Mouse (Mus musculus): Measurements from ENCODE around the gene Olfr1123.
"Not testable (repeated sequence)": the region's sequence is repeated elsewhere in the genome, so short reads cannot be mapped to it uniquely, and the experiment has no call there.

The Olfr1123 gene

DNA sequence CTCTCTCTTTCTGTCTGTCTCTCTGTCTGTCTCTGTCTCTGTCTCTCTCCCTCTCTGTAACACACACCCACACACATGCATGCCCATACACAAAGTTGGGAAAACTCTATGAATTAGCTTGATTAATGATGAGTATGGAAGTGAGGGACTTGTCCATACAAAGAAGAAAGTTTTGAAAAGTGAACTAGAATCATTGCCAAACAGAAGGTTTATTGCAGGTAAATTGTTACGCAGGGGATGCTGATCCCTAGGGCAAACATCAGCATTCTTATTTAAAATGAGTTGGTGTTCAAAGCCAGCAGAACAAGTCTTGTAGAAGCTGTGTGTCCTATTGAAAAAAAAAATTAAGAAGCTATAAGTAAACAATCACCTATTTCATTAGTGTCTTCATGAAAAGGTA lies at the start of gene Olfr1123:
TSS of gene Olfr1123 (plus strand) at position 301 of the 400 bp plus-strand sequence.
- no peak for DNase-seq

DNA sequence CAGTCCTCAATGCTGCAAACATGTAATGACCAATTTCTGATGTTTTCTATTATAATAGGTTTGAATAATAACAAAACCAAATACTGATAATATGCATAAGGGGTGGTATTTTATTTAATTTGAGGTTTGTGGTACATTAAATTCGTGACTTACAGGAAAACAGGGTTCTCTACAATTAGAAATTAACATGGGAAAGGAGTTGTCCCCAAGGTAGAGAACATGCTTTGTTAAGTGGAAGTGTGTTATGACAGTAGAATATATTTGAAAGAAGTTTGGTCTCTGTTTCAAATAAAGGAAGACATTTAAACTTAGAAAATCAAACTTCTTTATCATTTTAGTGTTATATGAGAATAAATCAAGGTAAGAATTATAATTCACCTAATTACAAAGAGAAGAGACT lies 46.8 kb upstream of the Olfr1123 start, which contains the start of gene Olfr1121:
TSS of gene Olfr1121 (plus strand) at position 301 of the 400 bp plus-strand sequence.
- DNase-seq: no peak

DNA sequence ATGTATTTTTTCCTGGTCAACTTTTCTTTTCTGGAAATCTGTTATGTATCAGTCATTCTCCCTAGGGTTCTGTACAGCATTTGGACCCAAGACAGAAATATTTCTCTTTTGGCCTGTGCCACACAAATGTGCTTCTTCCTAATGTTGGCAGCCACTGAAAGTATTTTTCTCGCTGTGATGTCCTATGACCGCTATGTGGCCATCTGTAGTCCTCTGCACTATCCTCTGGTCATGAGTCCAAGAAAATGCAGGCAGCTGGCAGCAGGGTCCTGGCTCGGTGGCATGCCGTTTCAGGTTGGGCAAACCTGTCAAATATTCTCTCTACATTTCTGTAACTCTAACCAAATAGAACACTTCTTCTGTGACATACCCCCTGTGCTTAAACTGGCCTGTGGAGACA lies 44.7 kb upstream of the Olfr1123 start:
- no peak for DNase-seq

DNA sequence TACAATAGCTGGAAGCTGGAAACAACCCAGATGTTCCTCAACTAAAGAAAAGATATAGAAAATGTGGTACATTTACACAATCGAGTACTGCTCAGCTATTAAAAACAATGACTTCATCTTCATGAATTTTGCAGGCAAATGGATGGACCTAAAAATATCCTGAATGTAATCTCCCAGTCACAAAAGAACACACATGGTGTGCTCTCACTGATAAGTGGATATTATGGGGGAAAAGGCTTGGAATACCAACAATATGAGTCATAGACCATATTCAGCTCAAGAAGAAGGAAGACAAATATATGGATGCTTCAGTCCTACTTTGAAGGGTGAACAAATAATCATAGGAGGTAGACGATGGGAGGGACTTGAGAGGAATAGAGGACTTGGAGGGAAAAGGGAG lies 32.5 kb upstream of the Olfr1123 start:
- no peak for DNase-seq

DNA sequence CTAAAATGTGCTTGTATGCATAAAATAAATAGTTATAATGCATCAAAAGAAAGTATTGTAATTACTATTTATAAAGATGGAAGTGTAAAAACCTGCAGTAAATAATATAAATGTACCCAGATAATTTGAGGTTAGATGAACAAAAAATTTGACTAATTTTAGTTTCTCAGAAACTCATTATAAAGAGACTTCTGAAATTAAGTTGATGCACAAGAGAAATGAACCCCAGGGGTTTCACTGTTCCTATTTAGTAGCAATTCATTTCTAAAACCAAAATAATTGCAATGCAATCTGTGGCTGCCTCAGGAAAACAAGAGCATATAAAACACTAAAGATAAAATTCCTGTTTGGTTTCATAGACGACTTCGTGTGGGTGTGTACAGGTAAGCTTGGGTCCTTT lies 30.9 kb upstream of the Olfr1123 start, which contains the start of gene Olfr1122:
TSS of gene Olfr1122 (plus strand) at position 301 of the 400 bp plus-strand sequence.
- DNase-seq: no peak

DNA sequence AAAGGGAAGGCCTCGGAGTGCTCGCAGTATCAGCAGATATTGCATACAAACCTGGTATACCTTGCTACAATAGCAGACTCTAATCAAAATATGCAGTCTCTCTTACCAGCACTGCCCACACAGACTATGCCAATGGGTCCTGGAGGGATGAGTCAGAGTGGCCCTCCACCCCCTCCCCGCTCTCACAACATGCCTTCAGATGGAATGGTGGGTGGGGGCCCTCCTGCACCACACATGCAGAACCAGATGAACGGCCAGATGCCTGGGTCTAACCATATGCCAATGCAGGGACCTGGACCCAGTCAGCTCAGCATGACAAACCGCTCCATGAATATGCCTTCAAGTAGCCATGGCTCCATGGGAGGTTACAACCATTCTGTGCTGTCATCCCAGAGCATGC lies 22.8 kb upstream of the Olfr1123 start:
- not testable (repeated sequence) for DNase-seq

DNA sequence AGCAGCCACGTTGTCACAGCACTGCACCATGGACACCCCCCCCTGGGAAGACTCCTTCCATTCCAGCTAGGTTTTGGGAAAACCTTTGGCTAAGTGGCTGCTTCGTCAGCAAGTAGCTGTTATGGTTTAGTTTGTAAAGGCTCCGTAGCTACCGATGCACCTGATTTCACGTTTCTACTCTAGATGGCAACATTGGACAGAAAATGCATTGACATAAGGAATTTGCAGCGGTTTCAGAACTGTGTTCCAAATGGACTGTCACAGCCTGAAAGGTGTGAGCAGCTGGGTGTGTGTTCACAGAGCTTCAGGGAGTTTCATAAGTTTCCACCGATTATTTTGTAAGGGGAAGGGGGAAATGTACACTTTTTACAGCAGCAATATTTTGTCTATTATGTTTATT lies 21.7 kb upstream of the Olfr1123 start:
- not testable (repeated sequence) for DNase-seq

DNA sequence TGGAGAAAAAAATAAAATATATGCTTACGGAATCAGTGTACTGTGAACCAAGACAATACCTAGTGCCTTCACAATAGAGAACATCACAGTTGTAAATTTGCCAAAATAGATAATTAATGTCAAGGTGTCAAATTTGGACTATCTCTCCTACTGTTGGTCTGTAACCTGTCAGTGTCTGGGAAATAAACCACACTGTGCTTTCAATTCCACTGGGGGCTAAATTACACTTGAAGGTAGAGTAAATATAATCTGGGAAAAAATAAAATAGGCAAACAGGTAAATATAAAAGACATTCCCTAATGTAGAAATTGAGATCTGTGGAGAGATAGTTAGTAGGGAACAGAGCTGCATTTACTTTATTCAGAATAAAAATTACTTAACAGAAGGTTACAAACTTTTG lies 13.5 kb downstream of the Olfr1123 start, which contains the start of gene Olfr1124:
TSS of gene Olfr1124 (plus strand) at position 301 of the 400 bp plus-strand sequence.
- no peak for DNase-seq

DNA sequence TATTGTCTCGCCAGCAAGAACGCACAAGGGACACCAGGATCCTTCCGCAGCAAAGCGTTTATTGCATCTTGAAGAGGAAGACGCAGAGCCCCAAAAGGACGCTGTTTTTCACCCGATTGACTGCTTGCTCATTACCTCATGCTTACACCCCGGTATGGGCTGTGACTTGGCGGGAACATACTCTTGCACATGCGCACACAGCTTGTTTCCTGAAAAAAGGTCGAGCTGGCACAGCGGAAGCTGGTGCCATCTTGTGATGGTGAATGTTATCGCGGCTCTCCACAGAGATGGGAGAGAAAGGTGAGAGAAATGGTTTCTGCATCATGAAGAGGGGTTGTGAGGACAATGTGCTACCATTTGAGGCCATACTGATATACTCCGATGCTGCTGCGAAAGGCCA lies 21.3 kb downstream of the Olfr1123 start:
- DNase-seq: no peak

DNA sequence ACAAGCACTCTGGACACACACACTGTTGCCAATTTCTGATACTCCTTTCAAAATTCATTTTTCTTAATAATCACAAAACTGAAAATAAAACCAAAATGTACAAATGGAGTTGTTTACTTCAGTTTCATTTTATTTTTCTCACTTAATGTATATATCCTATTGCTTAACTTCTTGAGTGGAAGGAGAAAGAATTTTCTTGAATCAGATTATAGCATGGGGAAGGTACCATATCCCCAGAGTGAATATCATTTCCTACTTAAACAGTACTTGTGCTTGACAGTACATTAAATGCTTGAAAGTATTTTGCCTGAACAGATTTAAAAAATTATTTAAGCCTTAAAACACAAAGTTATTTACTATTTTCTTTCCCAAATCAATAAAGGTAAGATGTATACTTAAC lies 37.2 kb downstream of the Olfr1123 start, which contains the start of gene Olfr1126:
TSS of gene Olfr1126 (plus strand) at position 301 of the 400 bp plus-strand sequence.
- DNase-seq: no peak

DNA sequence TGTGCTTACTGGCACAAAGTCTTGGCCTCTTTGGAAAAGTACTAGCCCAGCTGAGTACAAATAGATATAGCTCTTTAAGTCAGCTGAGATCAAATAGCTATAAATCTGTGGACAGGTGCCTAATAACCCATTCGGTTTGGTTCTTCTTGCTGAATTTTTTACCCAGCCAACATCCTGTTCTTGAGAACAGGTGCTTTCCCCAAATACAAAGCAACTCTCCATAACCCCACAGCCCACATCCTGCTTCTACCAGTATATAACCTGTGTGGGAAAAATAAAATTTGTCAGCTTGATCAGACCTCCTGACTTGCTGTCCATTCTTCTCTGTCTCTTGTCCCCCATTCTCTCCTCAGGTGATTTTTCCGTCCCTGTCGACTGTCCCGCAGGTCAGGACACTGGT lies 45.3 kb downstream of the Olfr1123 start:
- DNase-seq: no peak
